In genomic region chr5:31698931-31699330, GRCm38 (mm10) we compare ENCODE assay signal across 9 mouse cellular contexts. TPM values are rescaled to one million over a fixed set of nuclear protein-coding genes. Genes with fewer than 3 reads are reported as not detected.
A peak's percentile ranks its signal among the peaks of the same experiment; 100 is the strongest.
DNase-seq lines count a peak whose midpoint lies in the region; ATAC-seq and TF ChIP-seq lines count a peak whose summit lies in the region.
"Had no signal": no experiment of that assay in that cellular context is flagged by ENCODE, and none has a peak within 500 bp of the region (broad histone marks: within the 10 kb centered on the region; RNA-seq: fewer than 3 reads in every experiment).

No protein-coding gene starts in this region.

- TF ChIP-seq CTCF in E14TG2a.4 (conservative IDR thresholded peaks at IDR 0.05; ENCODE audit: low read length) = no peak

- no peaks in the 10 kb centered on the region for H3K9me3 ChIP-seq in hindbrain, embryonic 15.5 days
- no peaks in the 10 kb centered on the region for H3K9me3 ChIP-seq in hindbrain, embryonic 11.5 days (ENCODE audit: control insufficient read depth, low read length)
- H3K9me3 ChIP-seq in E14TG2a.4 (ENCODE audit: low read length) = no peaks in the 10 kb centered on the region
- no peaks in the 10 kb centered on the region for H3K9me3 ChIP-seq in embryonic facial prominence, embryonic 10.5 days
- H3K9me3 ChIP-seq: limb, embryonic 12.5 days had no signal

- peak overlapping the region; percentile 87 for H3K4me3 ChIP-seq in hindbrain, embryonic 15.5 days
- no peak overlapping the region for H3K4me3 ChIP-seq in hindbrain, embryonic 11.5 days (ENCODE audit: low read depth, low read length)
- peak overlapping the region; percentile 94 for H3K4me3 ChIP-seq in E14TG2a.4 (replicated peaks; ENCODE audit: low read length)
- H3K4me3 ChIP-seq in embryonic facial prominence, embryonic 10.5 days = peak overlapping the region; percentile 85
- H3K4me3 ChIP-seq in macrophage (ENCODE audit: inconsistent target) = peak overlapping the region; percentile 81

- WGBS in hindbrain, embryonic 15.5 days = 39% methylated on average over 4 of the region's 4 CpGs
- WGBS in hindbrain, embryonic 11.5 days = 63% methylated on average over 4 of the region's 4 CpGs
- 67% methylated on average over 4 of the region's 4 CpGs for WGBS in embryonic facial prominence, embryonic 10.5 days
- WGBS in macrophage (ENCODE audit: missing documents) = 54% methylated on average over 4 of the region's 4 CpGs

- H3K9ac ChIP-seq in hindbrain, embryonic 15.5 days = no peak overlapping the region
- H3K9ac ChIP-seq in hindbrain, embryonic 11.5 days (ENCODE audit: low read depth, low read length) = no peak overlapping the region

- DNase-seq in hindbrain, embryonic 11.5 days (ENCODE audit: low spot score) = no peak
- no peak for DNase-seq in embryonic facial prominence, embryonic 10.5 days (ENCODE audit: low spot score)
- no peak for DNase-seq in right cerebral cortex, adult 2 months (ENCODE audit: low spot score in 2 of 2)
- DNase-seq in testis, postnatal 10 days (ENCODE audit: low spot score) = no peak
- DNase-seq in adrenal gland, postnatal 25 days = no peak

- 0 out of 2 replicates have a peak, but pooled peaks cover 11% of the 10 kb centered on the region for H3K4me1 ChIP-seq in hindbrain, embryonic 15.5 days (replicated peaks)
- no peaks in the 10 kb centered on the region for H3K4me1 ChIP-seq in hindbrain, embryonic 11.5 days (replicated peaks; ENCODE audit: control insufficient read depth, insufficient read depth, low read length)
- peaks cover 24% of the 10 kb centered on the region for H3K4me1 ChIP-seq in E14TG2a.4 (replicated peaks; ENCODE audit: low read depth, low read length)
- H3K4me1 ChIP-seq in embryonic facial prominence, embryonic 10.5 days = peaks cover 11% of the 10 kb centered on the region
- H3K4me1 ChIP-seq: limb, embryonic 12.5 days had no signal

- ATAC-seq in hindbrain, embryonic 15.5 days (ENCODE audit: low FRiP score, low read depth) = no peak
- ATAC-seq in hindbrain, embryonic 11.5 days (ENCODE audit: low FRiP score) = no peak

- peaks cover 52% of the 10 kb centered on the region; the same call in 1 of the 2 replicates for H3K79me2 ChIP-seq in macrophage (ENCODE audit: inconsistent target)

- no peaks in the 10 kb centered on the region for H3K36me3 ChIP-seq in hindbrain, embryonic 15.5 days
- H3K36me3 ChIP-seq in hindbrain, embryonic 11.5 days (ENCODE audit: control insufficient read depth, insufficient read depth, low read length) = no peaks in the 10 kb centered on the region
- H3K36me3 ChIP-seq in E14TG2a.4 (ENCODE audit: insufficient read depth, low read length) (peaks cover 28% of the 10 kb centered on the region), macrophage (ENCODE audit: inconsistent target) (peaks cover 12% of the 10 kb centered on the region)
- H3K36me3 ChIP-seq in embryonic facial prominence, embryonic 10.5 days (replicated peaks) = peaks cover 5% of the 10 kb centered on the region; the same call in 1 of the 2 replicates
- H3K36me3 ChIP-seq: limb, embryonic 12.5 days had no signal

- no peaks in the 10 kb centered on the region for H3K27me3 ChIP-seq in hindbrain, embryonic 15.5 days
- H3K27me3 ChIP-seq in hindbrain, embryonic 11.5 days (ENCODE audit: control insufficient read depth, insufficient read depth, low read length) = no peaks in the 10 kb centered on the region
- no peaks in the 10 kb centered on the region for H3K27me3 ChIP-seq in E14TG2a.4 (ENCODE audit: insufficient read depth, low read length)
- no peaks in the 10 kb centered on the region for H3K27me3 ChIP-seq in embryonic facial prominence, embryonic 10.5 days (replicated peaks; ENCODE audit: low read depth, poor library complexity, severe bottlenecking)
- H3K27me3 ChIP-seq: limb, embryonic 12.5 days had no signal

- peak overlapping the region; percentile 81 for H3K4me2 ChIP-seq in hindbrain, embryonic 15.5 days
- H3K4me2 ChIP-seq in hindbrain, embryonic 11.5 days (replicated peaks; ENCODE audit: low read depth, low read length) = no peak overlapping the region

- H3K27ac ChIP-seq in hindbrain, embryonic 15.5 days (replicated peaks) = no peak overlapping the region
- no peak overlapping the region for H3K27ac ChIP-seq in hindbrain, embryonic 11.5 days (ENCODE audit: low read depth, low read length)
- no peak overlapping the region for H3K27ac ChIP-seq in embryonic facial prominence, embryonic 10.5 days (replicated peaks)
- H3K27ac ChIP-seq in macrophage = peak overlapping the region; percentile 94
- H3K27ac ChIP-seq: limb, embryonic 12.5 days had no signal

RNA-seq across cellular contexts. Expression of gene Babam2, which starts 1.4 kb away (rescaled TPM):
- 47.7 and 52.8 TPM in 2 replicates for polyA plus RNA-seq in hindbrain, embryonic 15.5 days (2015; fragmentation: Nextera tagmentation; extraction: Ambion mirVana)
- 36.2 and 44.3 TPM in 2 replicates for polyA plus RNA-seq in hindbrain, embryonic 11.5 days (2014; fragmentation: Nextera tagmentation; extraction: Ambion mirVana)
- 47.0 and 51.7 TPM in 2 replicates for polyA plus RNA-seq in embryonic facial prominence, embryonic 10.5 days (2016; fragmentation: Nextera tagmentation; extraction: Ambion mirVana)
- total RNA-seq in macrophage (2018; cell fraction: chromatin; rRNA removed) = 100 to 1,000 TPM in 21 of 26 experiments, 10 to 100 TPM in 5; 68.7 to 174 (median 115) TPM
- 10 to 100 TPM; 31.1 to 46.2 (median 39.0) TPM for total RNA-seq in macrophage (2018; cell fraction: cytosol; rRNA removed)
- total RNA-seq in macrophage (2018; cell fraction: nucleus; rRNA removed) = 100 to 1,000 TPM in 8 of 26 experiments, 10 to 100 TPM in 18; 37.0 to 159 (median 78.8) TPM
- 37.1 to 78.4 TPM (median 48.9 TPM) in 3 replicates for polyA plus RNA-seq in macrophage (2018)
- 138 and 152 TPM in 2 replicates for total RNA-seq in adrenal gland, postnatal 25 days (2021)

RNA-seq across cellular contexts. Expression of gene Rbks, which starts 1.5 kb away (rescaled TPM):
- 2.2 and 3.0 TPM in 2 replicates for polyA plus RNA-seq in hindbrain, embryonic 15.5 days (2015; fragmentation: Nextera tagmentation; extraction: Ambion mirVana)
- polyA plus RNA-seq in hindbrain, embryonic 11.5 days (2014; fragmentation: Nextera tagmentation; extraction: Ambion mirVana) = 2.0 and 2.1 TPM in 2 replicates
- polyA plus RNA-seq in embryonic facial prominence, embryonic 10.5 days (2016; fragmentation: Nextera tagmentation; extraction: Ambion mirVana) = 4.1 and 4.9 TPM in 2 replicates
- total RNA-seq in macrophage (2018; cell fraction: chromatin; rRNA removed) = 10 to 100 TPM in 20 of 26 experiments, 1 to 10 TPM in 6; 4.0 to 32.5 (median 20.2) TPM
- total RNA-seq in macrophage (2018; cell fraction: cytosol; rRNA removed) = 10 to 100 TPM in 24 of 26 experiments, 1 to 10 TPM in 2; 9.5 to 15.1 (median 12.4) TPM
- total RNA-seq in macrophage (2018; cell fraction: nucleus; rRNA removed) = 10 to 100 TPM in 17 of 26 experiments, 1 to 10 TPM in 9; 2.6 to 34.1 (median 15.2) TPM
- polyA plus RNA-seq in macrophage (2018) = 11.0 to 13.3 TPM (median 12.2 TPM) in 3 replicates
- total RNA-seq in adrenal gland, postnatal 25 days (2021) = 13.8 and 17.7 TPM in 2 replicates
